Mouse (Mus musculus): ENCODE results near the gene Ctnnb1. TPM values are rescaled to one million over a fixed set of nuclear protein-coding genes. Genes with fewer than 3 reads are reported as not detected.
"Not testable (repeated sequence)": the region's sequence is repeated elsewhere in the genome, so short reads cannot be mapped to it uniquely, and the experiment has no call there.

Ctnnb1 gene
- polyA plus RNA-seq, 1 experiment from 2014 or later: 103 TPM

GRCm38 (mm10) chr9:120900338-120901274 lies 28.4 kb upstream of the Ctnnb1 start:
- 55% methylated on average over 12 of the region's 12 CpGs for WGBS (ENCODE audit: insufficient replicate concordance)
- Histone ChIP-seq H3K36me3 (no peaks in the 10 kb centered on the region), H3K27me3 (no peaks in the 10 kb centered on the region), H3K27ac (peak overlapping the region; percentile 34), H3K4me2 (no peak overlapping the region; the same call in 1 of the 2 replicates), H3K9ac (no peak overlapping the region), H3K4me1 (replicated peaks) (peaks cover 19% of the 10 kb centered on the region), H3K4me3 (replicated peaks) (no peak overlapping the region), H3K9me3 (replicated peaks) (no peaks in the 10 kb centered on the region)
- DNase-seq (no peak), ATAC-seq (ENCODE audit: low read depth) (peak; percentile 16; the same call in 1 of the 2 replicates)

GRCm38 (mm10) chr9:120902562-120902961 lies 26.5 kb upstream of the Ctnnb1 start:
- Histone ChIP-seq H3K27ac (no peak overlapping the region), H3K36me3 (no peaks in the 10 kb centered on the region), H3K4me1 (replicated peaks) (peaks cover 10% of the 10 kb centered on the region), H3K9me3 (replicated peaks) (no peaks in the 10 kb centered on the region), H3K9ac (no peak overlapping the region), H3K27me3 (no peaks in the 10 kb centered on the region), H3K4me3 (replicated peaks) (no peak overlapping the region), H3K4me2 (no peak overlapping the region)
- ATAC-seq (ENCODE audit: low read depth) (no peak), DNase-seq (no peak)
- 56% methylated on average over 8 of the region's 8 CpGs for WGBS (ENCODE audit: insufficient replicate concordance)

GRCm38 (mm10) chr9:120908461-120908860 lies 20.6 kb upstream of the Ctnnb1 start:
- H3K9me3 ChIP-seq (replicated peaks): no peaks in the 10 kb centered on the region
- H3K4me2 ChIP-seq: no peak overlapping the region
- H3K36me3 ChIP-seq: no peaks in the 10 kb centered on the region
- ATAC-seq (ENCODE audit: low read depth): no peak
- no peaks in the 10 kb centered on the region for H3K27me3 ChIP-seq
- H3K27ac ChIP-seq: no peak overlapping the region
- DNase-seq: no peak
- 70% methylated on average over 6 of the region's 6 CpGs for WGBS (ENCODE audit: insufficient replicate concordance)
- H3K4me1 ChIP-seq (replicated peaks): no peaks in the 10 kb centered on the region
- no peak overlapping the region for H3K4me3 ChIP-seq (replicated peaks)
- no peak overlapping the region for H3K9ac ChIP-seq

GRCm38 (mm10) chr9:120913152-120913551 lies 15.9 kb upstream of the Ctnnb1 start:
- Histone ChIP-seq H3K4me3 (replicated peaks) (no peak overlapping the region), H3K4me2 (no peak overlapping the region), H3K36me3 (no peaks in the 10 kb centered on the region), H3K4me1 (replicated peaks) (no peaks in the 10 kb centered on the region), H3K27ac (no peak overlapping the region), H3K9ac (no peak overlapping the region), H3K27me3 (no peaks in the 10 kb centered on the region), H3K9me3 (replicated peaks) (no peaks in the 10 kb centered on the region)
- no peak for ATAC-seq (ENCODE audit: low read depth)
- no peak for DNase-seq
- 34% methylated on average over 13 of the region's 13 CpGs for WGBS (ENCODE audit: insufficient replicate concordance)

- no peak overlapping the region for H3K4me2 ChIP-seq
Observed at GRCm38 (mm10) chr9:120914429-120914828, 14.6 kb upstream of the Ctnnb1 start.

GRCm38 (mm10) chr9:120914877-120915459 lies 14.0 kb upstream of the Ctnnb1 start:
- Histone ChIP-seq H3K4me3 (replicated peaks) (no peak overlapping the region), H3K27me3 (no peaks in the 10 kb centered on the region), H3K9ac (no peak overlapping the region), H3K27ac (no peak overlapping the region), H3K4me1 (replicated peaks) (peaks cover 6% of the 10 kb centered on the region), H3K36me3 (no peaks in the 10 kb centered on the region), H3K4me2 (no peak overlapping the region), H3K9me3 (replicated peaks) (no peaks in the 10 kb centered on the region)
- DNase-seq (peak; percentile 50), ATAC-seq (ENCODE audit: low read depth) (peak; percentile 85)
- 29% methylated on average over 14 of the region's 14 CpGs for WGBS (ENCODE audit: insufficient replicate concordance)

More at GRCm38 (mm10) chr9:120914429-120914828, 14.6 kb upstream of the Ctnnb1 start:
- no peaks in the 10 kb centered on the region for H3K27me3 ChIP-seq
- WGBS (ENCODE audit: insufficient replicate concordance): 62% methylated on average over 4 of the region's 4 CpGs
- H3K27ac ChIP-seq: no peak overlapping the region
- DNase-seq (no peak), ATAC-seq (ENCODE audit: low read depth) (no peak)
- no peaks in the 10 kb centered on the region for H3K36me3 ChIP-seq
- peaks cover 6% of the 10 kb centered on the region for H3K4me1 ChIP-seq (replicated peaks)
- H3K9me3 ChIP-seq (replicated peaks): no peaks in the 10 kb centered on the region
- H3K4me3 ChIP-seq (replicated peaks): no peak overlapping the region
- H3K9ac ChIP-seq: no peak overlapping the region

GRCm38 (mm10) chr9:120917619-120918018 lies 11.4 kb upstream of the Ctnnb1 start:
- not testable (repeated sequence) for H3K4me1 ChIP-seq (replicated peaks); H3K4me3 ChIP-seq (replicated peaks); H3K27me3 ChIP-seq; H3K9ac ChIP-seq; DNase-seq; H3K4me2 ChIP-seq; H3K36me3 ChIP-seq; ATAC-seq (ENCODE audit: low read depth); H3K9me3 ChIP-seq (replicated peaks); H3K27ac ChIP-seq
- WGBS (ENCODE audit: insufficient replicate concordance): 81% methylated on average over 2 of the region's 2 CpGs

- no peak for DNase-seq
- Histone ChIP-seq H3K27me3 (no peaks in the 10 kb centered on the region), H3K27ac (no peak overlapping the region), H3K36me3 (no peaks in the 10 kb centered on the region), H3K9ac (no peak overlapping the region), H3K9me3 (replicated peaks) (no peaks in the 10 kb centered on the region), H3K4me3 (replicated peaks) (no peak overlapping the region), H3K4me2 (no peak overlapping the region), H3K4me1 (replicated peaks) (peaks cover 6% of the 10 kb centered on the region)
- WGBS (ENCODE audit: insufficient replicate concordance): 74% methylated on average over 5 of the region's 5 CpGs
- ATAC-seq (ENCODE audit: low read depth): no peak
Observed at GRCm38 (mm10) chr9:120918211-120918610, 10.8 kb upstream of the Ctnnb1 start.

GRCm38 (mm10) chr9:120918642-120919041 lies 10.4 kb upstream of the Ctnnb1 start:
- peaks cover 6% of the 10 kb centered on the region for H3K4me1 ChIP-seq (replicated peaks)
- no peak overlapping the region for H3K9ac ChIP-seq
- 42% methylated on average over 6 of the region's 6 CpGs for WGBS (ENCODE audit: insufficient replicate concordance)
- no peaks in the 10 kb centered on the region for H3K36me3 ChIP-seq
- H3K9me3 ChIP-seq (replicated peaks): no peaks in the 10 kb centered on the region
- H3K27ac ChIP-seq: no peak overlapping the region
- ATAC-seq (ENCODE audit: low read depth) (no peak), DNase-seq (no peak)
- H3K27me3 ChIP-seq: no peaks in the 10 kb centered on the region
- H3K4me3 ChIP-seq (replicated peaks): no peak overlapping the region
- no peak overlapping the region for H3K4me2 ChIP-seq

GRCm38 (mm10) chr9:120919130-120919529 lies 9.9 kb upstream of the Ctnnb1 start:
- Histone ChIP-seq H3K27ac (no peak overlapping the region), H3K4me1 (replicated peaks) (peaks cover 6% of the 10 kb centered on the region), H3K4me2 (no peak overlapping the region), H3K9ac (no peak overlapping the region), H3K36me3 (no peaks in the 10 kb centered on the region), H3K4me3 (replicated peaks) (no peak overlapping the region), H3K27me3 (no peaks in the 10 kb centered on the region), H3K9me3 (replicated peaks) (no peaks in the 10 kb centered on the region)
- 60% methylated on average over 5 of the region's 5 CpGs for WGBS (ENCODE audit: insufficient replicate concordance)
- DNase-seq: no peak
- no peak for ATAC-seq (ENCODE audit: low read depth)

GRCm38 (mm10) chr9:120926126-120926525 lies 2.9 kb upstream of the Ctnnb1 start:
- H3K4me2 ChIP-seq: no peak overlapping the region
- no peaks in the 10 kb centered on the region for H3K36me3 ChIP-seq
- no peaks in the 10 kb centered on the region for H3K9me3 ChIP-seq (replicated peaks)
- no peaks in the 10 kb centered on the region for H3K4me1 ChIP-seq (replicated peaks)
- no peak overlapping the region for H3K9ac ChIP-seq
- H3K27ac ChIP-seq: no peak overlapping the region
- 39% methylated on average over 1 of the region's 1 CpGs for WGBS (ENCODE audit: insufficient replicate concordance)
- no peak overlapping the region for H3K4me3 ChIP-seq (replicated peaks)
- DNase-seq (no peak), ATAC-seq (ENCODE audit: low read depth) (no peak)
- H3K27me3 ChIP-seq: 0 out of 2 replicates have a peak, but pooled peaks cover 6% of the 10 kb centered on the region

Data from liver, embryonic 13.5 days (tissue).